Mouse (Mus musculus): Measurements from ENCODE around the gene Polr3gl. TPM values are rescaled to one million over a fixed set of nuclear protein-coding genes. Genes with fewer than 3 reads are reported as not detected.

Polr3gl gene
- polyA plus RNA-seq, 1 experiment from 2014 or later: 8.9 TPM

GRCm38 (mm10) chr3:96541328-96542078, 52.5 kb downstream of the Polr3gl start:
- Histone ChIP-seq H3K9me3 (ENCODE audit: control insufficient read depth, low read length) (no peaks in the 10 kb centered on the region), H3K4me3 (ENCODE audit: low read depth, low read length) (no peak overlapping the region), H3K27ac (replicated peaks; ENCODE audit: low read depth, low read length) (no peak overlapping the region), H3K9ac (ENCODE audit: low read depth, low read length) (0 out of 2 replicates have a peak overlapping the region, but pooled peaks have one; percentile 9), H3K4me2 (ENCODE audit: low read depth, low read length) (no peak overlapping the region), H3K27me3 (replicated peaks; ENCODE audit: control insufficient read depth, insufficient read depth, low read length) (no peaks in the 10 kb centered on the region), H3K36me3 (ENCODE audit: control insufficient read depth, insufficient read depth, low read length) (no peaks in the 10 kb centered on the region), H3K4me1 (ENCODE audit: control insufficient read depth, insufficient read depth, low read length) (no peaks in the 10 kb centered on the region)
- DNase-seq (ENCODE audit: low spot score) (no peak), ATAC-seq (ENCODE audit: low read depth) (no peak)
- WGBS: 16% methylated on average over 14 of the region's 14 CpGs

- no peak overlapping the region for H3K27ac ChIP-seq (replicated peaks; ENCODE audit: low read depth, low read length)
- H3K9ac ChIP-seq (ENCODE audit: low read depth, low read length): no peak overlapping the region
- H3K4me3 ChIP-seq (ENCODE audit: low read depth, low read length): no peak overlapping the region
- 46% methylated on average over 6 of the region's 6 CpGs for WGBS
- DNase-seq (ENCODE audit: low spot score) (no peak), ATAC-seq (ENCODE audit: low read depth) (no peak)
- no peaks in the 10 kb centered on the region for H3K27me3 ChIP-seq (replicated peaks; ENCODE audit: control insufficient read depth, insufficient read depth, low read length)
- H3K4me1 ChIP-seq (ENCODE audit: control insufficient read depth, insufficient read depth, low read length): no peaks in the 10 kb centered on the region
- no peaks in the 10 kb centered on the region for H3K36me3 ChIP-seq (ENCODE audit: control insufficient read depth, insufficient read depth, low read length)
- no peaks in the 10 kb centered on the region for H3K9me3 ChIP-seq (ENCODE audit: control insufficient read depth, low read length)
- H3K4me2 ChIP-seq (ENCODE audit: low read depth, low read length): no peak overlapping the region
These were observed 53.2 kb downstream of the Polr3gl start for GRCm38 (mm10) chr3:96540740-96541139.

GRCm38 (mm10) chr3:96539316-96539715, 54.7 kb downstream of the Polr3gl start:
- H3K4me1 ChIP-seq (ENCODE audit: control insufficient read depth, insufficient read depth, low read length): no peaks in the 10 kb centered on the region
- no peaks in the 10 kb centered on the region for H3K9me3 ChIP-seq (ENCODE audit: control insufficient read depth, low read length)
- H3K9ac ChIP-seq (ENCODE audit: low read depth, low read length): no peak overlapping the region
- H3K27ac ChIP-seq (replicated peaks; ENCODE audit: low read depth, low read length): no peak overlapping the region
- 32% methylated on average over 2 of the region's 2 CpGs for WGBS
- ATAC-seq (ENCODE audit: low read depth) (no peak), DNase-seq (ENCODE audit: low spot score) (peak; percentile 54)
- no peaks in the 10 kb centered on the region for H3K36me3 ChIP-seq (ENCODE audit: control insufficient read depth, insufficient read depth, low read length)
- no peak overlapping the region for H3K4me3 ChIP-seq (ENCODE audit: low read depth, low read length)
- H3K4me2 ChIP-seq (ENCODE audit: low read depth, low read length): no peak overlapping the region
- H3K27me3 ChIP-seq (replicated peaks; ENCODE audit: control insufficient read depth, insufficient read depth, low read length): no peaks in the 10 kb centered on the region

GRCm38 (mm10) chr3:96534300-96534699, 59.7 kb downstream of the Polr3gl start:
- H3K4me2 ChIP-seq (ENCODE audit: low read depth, low read length): no peak overlapping the region
- H3K36me3 ChIP-seq (ENCODE audit: control insufficient read depth, insufficient read depth, low read length): no peaks in the 10 kb centered on the region
- H3K9ac ChIP-seq (ENCODE audit: low read depth, low read length): no peak overlapping the region
- no peak overlapping the region for H3K4me3 ChIP-seq (ENCODE audit: low read depth, low read length)
- no peak for ATAC-seq (ENCODE audit: low read depth)
- H3K27ac ChIP-seq (replicated peaks; ENCODE audit: low read depth, low read length): no peak overlapping the region
- 54% methylated on average over 2 of the region's 2 CpGs for WGBS
- H3K9me3 ChIP-seq (ENCODE audit: control insufficient read depth, low read length): no peaks in the 10 kb centered on the region
- H3K4me1 ChIP-seq (ENCODE audit: control insufficient read depth, insufficient read depth, low read length): no peaks in the 10 kb centered on the region
- H3K27me3 ChIP-seq (replicated peaks; ENCODE audit: control insufficient read depth, insufficient read depth, low read length): no peaks in the 10 kb centered on the region
- no peak for DNase-seq (ENCODE audit: low spot score)

GRCm38 (mm10) chr3:96532050-96532449, 61.9 kb downstream of the Polr3gl start:
- no peaks in the 10 kb centered on the region for H3K36me3 ChIP-seq (ENCODE audit: control insufficient read depth, insufficient read depth, low read length)
- no peak for ATAC-seq (ENCODE audit: low read depth)
- no peak overlapping the region for H3K9ac ChIP-seq (ENCODE audit: low read depth, low read length)
- 57% methylated on average over 7 of the region's 7 CpGs for WGBS
- H3K4me1 ChIP-seq (ENCODE audit: control insufficient read depth, insufficient read depth, low read length): peaks cover 5% of the 10 kb centered on the region
- H3K27ac ChIP-seq (replicated peaks; ENCODE audit: low read depth, low read length): no peak overlapping the region
- H3K9me3 ChIP-seq (ENCODE audit: control insufficient read depth, low read length): no peaks in the 10 kb centered on the region
- H3K4me2 ChIP-seq (ENCODE audit: low read depth, low read length): no peak overlapping the region
- DNase-seq (ENCODE audit: low spot score): no peak
- no peak overlapping the region for H3K4me3 ChIP-seq (ENCODE audit: low read depth, low read length)
- peaks cover 21% of the 10 kb centered on the region for H3K27me3 ChIP-seq (replicated peaks; ENCODE audit: control insufficient read depth, insufficient read depth, low read length)

GRCm38 (mm10) chr3:96528506-96528905, 65.5 kb downstream of the Polr3gl start:
- Histone ChIP-seq H3K36me3 (ENCODE audit: control insufficient read depth, insufficient read depth, low read length) (no peaks in the 10 kb centered on the region), H3K27ac (replicated peaks; ENCODE audit: low read depth, low read length) (no peak overlapping the region), H3K4me3 (ENCODE audit: low read depth, low read length) (no peak overlapping the region), H3K9me3 (ENCODE audit: control insufficient read depth, low read length) (no peaks in the 10 kb centered on the region), H3K27me3 (replicated peaks; ENCODE audit: control insufficient read depth, insufficient read depth, low read length) (peaks cover 40% of the 10 kb centered on the region), H3K4me2 (ENCODE audit: low read depth, low read length) (no peak overlapping the region), H3K4me1 (ENCODE audit: control insufficient read depth, insufficient read depth, low read length) (peaks cover 8% of the 10 kb centered on the region), H3K9ac (ENCODE audit: low read depth, low read length) (no peak overlapping the region)
- ATAC-seq (ENCODE audit: low read depth) (no peak), DNase-seq (ENCODE audit: low spot score) (no peak)
- 59% methylated on average over 9 of the region's 9 CpGs for WGBS

Other genes starting within 250 kb of the Polr3gl start
- gene BC107364, start 141.9 kb downstream of the Polr3gl start, polyA plus RNA-seq (2014; fragmentation: Nextera tagmentation; extraction: Ambion mirVana): not detected in 2 replicates
- 28.3 and 36.4 TPM in 2 replicates for gene Hfe2, start 69.0 kb downstream of the Polr3gl start, polyA plus RNA-seq (2014; fragmentation: Nextera tagmentation; extraction: Ambion mirVana)
- gene Txnip, start 36.2 kb downstream of the Polr3gl start, polyA plus RNA-seq (2014; fragmentation: Nextera tagmentation; extraction: Ambion mirVana): 160 and 166 TPM in 2 replicates
- gene Gm16253, start 17.2 kb downstream of the Polr3gl start, polyA plus RNA-seq (2014; fragmentation: Nextera tagmentation; extraction: Ambion mirVana): 0.55 TPM in 1 of 2 replicates, not detected in the other
- gene Ankrd34a, start 2.5 kb upstream of the Polr3gl start, polyA plus RNA-seq (2014; fragmentation: Nextera tagmentation; extraction: Ambion mirVana): 2.7 and 3.0 TPM in 2 replicates
- 9.1 and 10.1 TPM in 2 replicates for gene Lix1l, start 7.0 kb upstream of the Polr3gl start, polyA plus RNA-seq (2014; fragmentation: Nextera tagmentation; extraction: Ambion mirVana)
- gene Rbm8a, start 35.8 kb upstream of the Polr3gl start, polyA plus RNA-seq (2014; fragmentation: Nextera tagmentation; extraction: Ambion mirVana): 122 and 127 TPM in 2 replicates
- gene Pex11b, start 41.2 kb upstream of the Polr3gl start, polyA plus RNA-seq (2014; fragmentation: Nextera tagmentation; extraction: Ambion mirVana): 51.6 and 56.5 TPM in 2 replicates
- 0.33 and 0.47 TPM in 2 replicates for gene Gm42957, start 41.3 kb upstream of the Polr3gl start, polyA plus RNA-seq (2014; fragmentation: Nextera tagmentation; extraction: Ambion mirVana)
- gene Itga10, start 51.4 kb upstream of the Polr3gl start, polyA plus RNA-seq (2014; fragmentation: Nextera tagmentation; extraction: Ambion mirVana): 6.4 and 8.1 TPM in 2 replicates
- gene Ankrd35, start 76.0 kb upstream of the Polr3gl start, polyA plus RNA-seq (2014; fragmentation: Nextera tagmentation; extraction: Ambion mirVana): 2.9 and 3.6 TPM in 2 replicates
- gene Pias3, start 102.2 kb upstream of the Polr3gl start, polyA plus RNA-seq (2014; fragmentation: Nextera tagmentation; extraction: Ambion mirVana): 45.1 and 48.9 TPM in 2 replicates
- 9.5 and 11.8 TPM in 2 replicates for gene Nudt17, start 114.4 kb upstream of the Polr3gl start, polyA plus RNA-seq (2014; fragmentation: Nextera tagmentation; extraction: Ambion mirVana)
- 21.0 and 25.0 TPM in 2 replicates for gene Polr3c, start 133.4 kb upstream of the Polr3gl start, polyA plus RNA-seq (2014; fragmentation: Nextera tagmentation; extraction: Ambion mirVana)
- gene Rnf115, start 133.5 kb upstream of the Polr3gl start, polyA plus RNA-seq (2014; fragmentation: Nextera tagmentation; extraction: Ambion mirVana): 45.6 and 48.5 TPM in 2 replicates
- gene Pdzk1, start 235.1 kb upstream of the Polr3gl start, polyA plus RNA-seq (2014; fragmentation: Nextera tagmentation; extraction: Ambion mirVana): not detected in 2 replicates
- 0.24 and 0.25 TPM in 2 replicates for gene Cd160, start 235.2 kb upstream of the Polr3gl start, polyA plus RNA-seq (2014; fragmentation: Nextera tagmentation; extraction: Ambion mirVana)

Data from embryonic facial prominence, embryonic 14.5 days (tissue).